Mouse (Mus musculus): ENCODE data around the gene Aars2.

DNA sequence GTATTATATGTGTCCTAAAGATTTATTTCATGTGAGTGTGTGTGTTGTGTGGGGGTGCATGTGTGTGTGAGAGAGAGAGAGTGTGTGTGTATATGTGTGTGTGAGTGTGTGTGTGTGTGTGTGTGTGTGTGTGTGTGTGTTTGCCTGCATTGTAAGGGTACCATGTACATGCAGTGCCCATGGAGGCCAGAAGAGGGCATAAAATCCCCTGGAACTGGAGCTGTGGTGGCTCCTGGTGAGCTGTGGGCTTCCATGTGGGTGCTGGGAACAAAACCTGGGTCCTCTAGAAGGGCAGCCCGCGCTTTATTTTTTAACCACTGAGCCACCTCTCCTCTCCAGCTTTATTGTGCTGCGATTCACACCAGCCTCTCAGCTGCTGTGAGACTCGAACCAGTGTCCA lies 44.1 kb upstream of the Aars2 start:
- no peak for TF ChIP-seq POLR2A (IDR thresholded peaks at IDR 0.05; ENCODE audit: borderline replicate concordance, control insufficient read depth, low read depth, low read length)
- no peak for TF ChIP-seq CTCF (IDR thresholded peaks at IDR 0.05; ENCODE audit: control insufficient read depth, insufficient read depth, low read length)

Data from bone marrow, adult 2 months (tissue).